In genomic region chr9:35123804-35124677, GRCm38 (mm10) we compare ENCODE assay signal across 8 mouse cellular contexts. TPM values are rescaled to one million over a fixed set of nuclear protein-coding genes. Genes with fewer than 3 reads are reported as not detected.
A peak's percentile ranks its signal among the peaks of the same experiment; 100 is the strongest.
DNase-seq lines count a peak whose midpoint lies in the region; ATAC-seq and TF ChIP-seq lines count a peak whose summit lies in the region.

No protein-coding gene starts in this region.

- peak overlapping the region; percentile 71 for H3K27ac ChIP-seq in layer of hippocampus, adult 2 months

- ATAC-seq in erythroid progenitor cell, adult 5-6 weeks (replicated peaks; ENCODE audit: low FRiP score, poor library complexity, severe bottlenecking) = peak; percentile 22; the same call in 1 of the 2 replicates

- DNase-seq in layer of hippocampus, adult 2 months (ENCODE audit: low spot score in 2 of 2) = no peak
- DNase-seq in layer of hippocampus, adult 18-20 months (ENCODE audit: low spot score in 2 of 2) = no peak
- peak; percentile 47 for DNase-seq in lung, postnatal 10 days
- peak; percentile 56 for DNase-seq in thymus, postnatal 25 days
- no peak for DNase-seq in layer of hippocampus, adult 9-10 months (ENCODE audit: low spot score)
- DNase-seq in right cerebral cortex, postnatal 4 days = no peak
- no peak for DNase-seq in retina, embryonic 14.5 days (ENCODE audit: low spot score)

- no peak for TF ChIP-seq CTCF in layer of hippocampus, adult 2 months (conservative IDR thresholded peaks at IDR 0.05)

- no peak overlapping the region for H3K4me3 ChIP-seq in layer of hippocampus, adult 2 months

RNA-seq across cellular contexts. Expression of gene St3gal4, which starts 5.0 kb away (rescaled TPM):
- total RNA-seq in layer of hippocampus, adult 2 months (2021) = 10 to 100 TPM; 25.8 to 29.0 TPM
- total RNA-seq in layer of hippocampus, adult 18-20 months (2021) = 10 to 100 TPM; 26.8 to 31.0 TPM
- 25.2 and 41.5 TPM in 2 replicates for total RNA-seq in erythroid progenitor cell, adult 5-6 weeks (2015; ENCODE audit: low replicate concordance)
- total RNA-seq in erythroid progenitor cell, adult 5-6 weeks (2017; ENCODE audit: low replicate concordance) = 35.2 and 37.9 TPM in 2 replicates

RNA-seq across cellular contexts. Expression of gene Dcps, which starts 51.8 kb away (rescaled TPM):
- 10 to 100 TPM; 20.5 to 21.7 TPM for total RNA-seq in layer of hippocampus, adult 2 months (2021)
- total RNA-seq in layer of hippocampus, adult 18-20 months (2021) = 10 to 100 TPM; 21.1 to 21.2 TPM
- 5.4 and 17.3 TPM in 2 replicates for total RNA-seq in erythroid progenitor cell, adult 5-6 weeks (2015; ENCODE audit: low replicate concordance)
- 10.3 and 18.7 TPM in 2 replicates for total RNA-seq in erythroid progenitor cell, adult 5-6 weeks (2017; ENCODE audit: low replicate concordance)

Comparison
In these comparisons a context has a peak if more than half of its experiments do, and no peak if none do; other contexts are left out.
1. DNase-seq: peak in lung, postnatal 10 days (single experiment) and thymus, postnatal 25 days (single experiment); none in layer of hippocampus, adult 2 months (0 of 2), layer of hippocampus, adult 18-20 months (0 of 2), layer of hippocampus, adult 9-10 months (single experiment), right cerebral cortex, postnatal 4 days (single experiment) and retina, embryonic 14.5 days (single experiment).